Mouse (Mus musculus): Measurements from ENCODE around the gene Bcorl1. TPM values are rescaled to one million over a fixed set of nuclear protein-coding genes. Genes with fewer than 3 reads are reported as not detected.

The Bcorl1 gene
- polyA plus RNA-seq, 1 experiment from 2014 or later, result 7.7 TPM

DNA sequence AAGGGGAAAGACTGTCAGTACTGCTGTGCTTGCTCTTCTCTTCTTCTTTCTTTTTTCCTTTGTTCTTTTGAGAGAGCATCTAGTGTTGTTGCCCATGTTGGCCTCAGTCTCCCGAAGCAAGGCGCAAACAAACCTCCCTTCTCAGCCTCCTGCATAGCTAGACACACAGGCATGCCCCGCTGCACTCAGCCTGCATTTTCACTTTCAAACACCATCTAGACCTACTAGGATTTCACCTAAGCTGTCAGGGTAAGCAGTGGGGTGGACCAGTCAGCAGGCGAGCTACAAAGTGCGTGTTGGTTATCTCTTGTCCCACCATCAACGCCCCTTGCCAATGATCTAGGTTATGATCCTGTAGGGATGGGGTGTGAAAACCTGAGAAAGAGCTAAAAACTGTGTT, 100.4 kb downstream of the Bcorl1 start:
- Histone ChIP-seq H3K27ac (ENCODE audit: low read depth) (no peak overlapping the region), H3K27me3 (replicated peaks; ENCODE audit: control insufficient read depth, insufficient read depth, low read length) (no peaks in the 10 kb centered on the region), H3K36me3 (ENCODE audit: control insufficient read depth, insufficient read depth, low read length) (no peaks in the 10 kb centered on the region), H3K4me3 (ENCODE audit: low read depth, low read length) (no peak overlapping the region), H3K4me2 (ENCODE audit: low read length) (no peak overlapping the region), H3K9ac (ENCODE audit: low read length) (no peak overlapping the region), H3K9me3 (ENCODE audit: control insufficient read depth, low read length) (no peaks in the 10 kb centered on the region), H3K4me1 (replicated peaks; ENCODE audit: control insufficient read depth, insufficient read depth, low read length) (no peaks in the 10 kb centered on the region)
- WGBS, result 91% methylated on average over 6 of the region's 6 CpGs
- no peak for DNase-seq (ENCODE audit: low spot score)
- no peak for ATAC-seq (replicated peaks; ENCODE audit: low FRiP score, low TSS enrichment, low read depth)

DNA sequence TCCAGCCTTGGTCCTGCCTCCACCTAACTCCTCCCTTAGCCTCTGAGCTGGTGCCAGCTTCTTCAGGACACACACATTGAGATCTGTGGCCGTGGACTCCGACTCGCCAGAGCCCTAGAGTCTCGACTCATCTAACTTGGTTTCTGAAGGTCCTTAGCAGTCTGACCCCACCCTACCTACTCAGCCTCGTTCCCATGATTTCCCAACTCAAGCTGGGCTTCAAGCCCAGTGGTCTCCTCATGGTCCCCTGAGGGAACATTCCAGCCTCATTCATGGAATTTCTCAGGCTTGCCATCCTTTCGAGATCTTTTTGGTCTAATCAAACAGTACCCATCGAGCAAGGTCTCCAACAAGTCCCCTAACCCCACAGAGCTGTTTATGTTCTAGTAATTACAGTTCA, 100.8 kb downstream of the Bcorl1 start:
- Histone ChIP-seq H3K9me3 (ENCODE audit: control insufficient read depth, low read length) (no peaks in the 10 kb centered on the region), H3K36me3 (ENCODE audit: control insufficient read depth, insufficient read depth, low read length) (no peaks in the 10 kb centered on the region), H3K4me1 (replicated peaks; ENCODE audit: control insufficient read depth, insufficient read depth, low read length) (no peaks in the 10 kb centered on the region), H3K27ac (ENCODE audit: low read depth) (no peak overlapping the region), H3K4me3 (ENCODE audit: low read depth, low read length) (no peak overlapping the region), H3K4me2 (ENCODE audit: low read length) (no peak overlapping the region), H3K9ac (ENCODE audit: low read length) (no peak overlapping the region), H3K27me3 (replicated peaks; ENCODE audit: control insufficient read depth, insufficient read depth, low read length) (no peaks in the 10 kb centered on the region)
- ATAC-seq (replicated peaks; ENCODE audit: low FRiP score, low TSS enrichment, low read depth), result no peak
- 79% methylated on average over 7 of the region's 7 CpGs for WGBS
- no peak for DNase-seq (ENCODE audit: low spot score)

DNA sequence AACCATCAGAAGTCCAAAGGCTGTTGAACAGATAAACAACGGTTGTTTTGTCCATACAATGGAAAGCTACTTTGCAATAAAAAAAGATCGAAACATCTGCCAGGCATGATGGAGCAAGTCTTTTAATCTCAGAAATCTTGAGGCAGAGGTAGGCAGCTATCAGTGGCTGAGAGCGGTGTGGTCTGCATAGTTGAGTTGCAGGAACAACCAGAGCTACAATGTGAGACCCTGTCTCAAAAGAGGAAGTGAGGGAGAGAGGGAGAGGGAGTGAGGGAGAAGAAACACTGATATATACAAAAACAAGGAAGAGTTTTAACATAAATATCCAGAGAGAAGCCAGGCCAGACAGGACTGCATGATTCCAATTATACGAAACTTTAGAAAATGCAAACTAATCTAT, 103.5 kb downstream of the Bcorl1 start:
- no peak for DNase-seq (ENCODE audit: low spot score)
- Histone ChIP-seq H3K27me3 (replicated peaks; ENCODE audit: control insufficient read depth, insufficient read depth, low read length) (no peaks in the 10 kb centered on the region), H3K9me3 (ENCODE audit: control insufficient read depth, low read length) (no peaks in the 10 kb centered on the region), H3K4me3 (ENCODE audit: low read depth, low read length) (no peak overlapping the region), H3K4me1 (replicated peaks; ENCODE audit: control insufficient read depth, insufficient read depth, low read length) (no peaks in the 10 kb centered on the region), H3K27ac (ENCODE audit: low read depth) (no peak overlapping the region), H3K36me3 (ENCODE audit: control insufficient read depth, insufficient read depth, low read length) (no peaks in the 10 kb centered on the region), H3K4me2 (ENCODE audit: low read length) (no peak overlapping the region), H3K9ac (ENCODE audit: low read length) (no peak overlapping the region)
- no peak for ATAC-seq (replicated peaks; ENCODE audit: low FRiP score, low TSS enrichment, low read depth)
- 62% methylated on average over 4 of the region's 4 CpGs for WGBS

DNA sequence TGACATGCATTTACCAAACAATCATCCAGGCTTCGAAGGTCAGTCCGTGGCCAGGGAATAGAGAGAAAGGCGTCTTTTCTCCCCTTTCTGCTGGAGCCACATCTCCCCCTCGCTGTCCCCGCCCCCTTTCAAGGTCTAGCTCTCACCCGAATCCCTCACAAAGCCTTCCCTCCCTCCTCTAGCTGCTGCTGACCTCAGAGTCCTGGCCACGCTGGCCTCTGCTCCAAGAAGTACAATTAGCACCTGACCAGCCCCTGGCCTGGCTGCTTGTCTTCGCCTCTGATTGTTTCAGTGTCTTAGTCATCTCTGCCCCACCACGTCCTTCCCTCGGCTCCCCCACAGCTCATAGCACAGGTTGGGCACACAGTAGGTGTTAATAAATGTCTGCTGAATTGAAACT, 108.5 kb downstream of the Bcorl1 start:
- no peaks in the 10 kb centered on the region for H3K27me3 ChIP-seq (replicated peaks; ENCODE audit: control insufficient read depth, insufficient read depth, low read length)
- H3K9ac ChIP-seq (ENCODE audit: low read length), result no peak overlapping the region
- H3K36me3 ChIP-seq (ENCODE audit: control insufficient read depth, insufficient read depth, low read length), result no peaks in the 10 kb centered on the region
- H3K27ac ChIP-seq (ENCODE audit: low read depth), result no peak overlapping the region
- no peak for ATAC-seq (replicated peaks; ENCODE audit: low FRiP score, low TSS enrichment, low read depth)
- no peak overlapping the region for H3K4me2 ChIP-seq (ENCODE audit: low read length)
- H3K9me3 ChIP-seq (ENCODE audit: control insufficient read depth, low read length), result no peaks in the 10 kb centered on the region
- no peak for DNase-seq (ENCODE audit: low spot score)
- 35% methylated on average over 10 of the region's 10 CpGs for WGBS
- no peak overlapping the region for H3K4me3 ChIP-seq (ENCODE audit: low read depth, low read length)
- H3K4me1 ChIP-seq (replicated peaks; ENCODE audit: control insufficient read depth, insufficient read depth, low read length), result no peaks in the 10 kb centered on the region; the same call in 1 of the 2 replicates

DNA sequence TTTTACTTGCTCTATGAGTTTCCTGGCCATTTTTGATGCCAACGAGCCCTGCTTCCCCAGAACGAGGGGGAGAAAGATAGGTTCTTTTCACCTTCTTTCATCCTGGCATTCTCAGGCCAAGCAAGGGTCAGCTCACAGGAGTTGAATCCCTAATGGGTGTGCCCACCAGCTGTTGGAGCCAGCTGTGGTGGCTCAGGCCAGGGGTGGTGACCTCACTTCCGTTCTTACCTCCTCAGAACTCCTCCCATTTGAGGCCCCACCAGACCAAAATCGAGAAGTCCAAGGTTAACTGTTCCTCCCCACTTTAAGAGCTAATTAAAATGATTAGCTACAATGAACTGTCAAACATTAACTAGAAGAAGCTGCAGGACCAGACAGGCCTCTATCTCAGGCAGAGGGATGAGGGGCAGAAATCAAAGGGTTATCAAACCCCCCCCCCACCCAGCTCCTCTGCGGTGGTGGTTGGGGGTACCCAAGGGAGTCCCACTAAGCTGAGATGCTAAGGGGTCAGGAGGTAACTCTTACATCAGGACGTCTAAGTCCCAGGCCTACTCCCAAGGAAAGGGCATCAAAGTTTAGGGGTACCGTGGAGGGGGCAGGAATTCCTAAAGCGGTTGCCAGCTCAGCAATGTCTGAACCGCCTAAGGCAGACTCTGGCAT, 111.2 kb downstream of the Bcorl1 start:
- Histone ChIP-seq H3K4me1 (replicated peaks; ENCODE audit: control insufficient read depth, insufficient read depth, low read length) (no peaks in the 10 kb centered on the region; the same call in 1 of the 2 replicates), H3K4me3 (ENCODE audit: low read depth, low read length) (peak overlapping the region; percentile 51), H3K9ac (ENCODE audit: low read length) (peak overlapping the region; percentile 59; the same call in 1 of the 2 replicates), H3K27me3 (replicated peaks; ENCODE audit: control insufficient read depth, insufficient read depth, low read length) (no peaks in the 10 kb centered on the region), H3K27ac (ENCODE audit: low read depth) (no peak overlapping the region; the same call in 1 of the 2 replicates), H3K9me3 (ENCODE audit: control insufficient read depth, low read length) (no peaks in the 10 kb centered on the region), H3K36me3 (ENCODE audit: control insufficient read depth, insufficient read depth, low read length) (no peaks in the 10 kb centered on the region), H3K4me2 (ENCODE audit: low read length) (peak overlapping the region; percentile 48)
- no peak for DNase-seq (ENCODE audit: low spot score)
- 27% methylated on average over 9 of the region's 9 CpGs for WGBS
- ATAC-seq (replicated peaks; ENCODE audit: low FRiP score, low TSS enrichment, low read depth), result no peak

DNA sequence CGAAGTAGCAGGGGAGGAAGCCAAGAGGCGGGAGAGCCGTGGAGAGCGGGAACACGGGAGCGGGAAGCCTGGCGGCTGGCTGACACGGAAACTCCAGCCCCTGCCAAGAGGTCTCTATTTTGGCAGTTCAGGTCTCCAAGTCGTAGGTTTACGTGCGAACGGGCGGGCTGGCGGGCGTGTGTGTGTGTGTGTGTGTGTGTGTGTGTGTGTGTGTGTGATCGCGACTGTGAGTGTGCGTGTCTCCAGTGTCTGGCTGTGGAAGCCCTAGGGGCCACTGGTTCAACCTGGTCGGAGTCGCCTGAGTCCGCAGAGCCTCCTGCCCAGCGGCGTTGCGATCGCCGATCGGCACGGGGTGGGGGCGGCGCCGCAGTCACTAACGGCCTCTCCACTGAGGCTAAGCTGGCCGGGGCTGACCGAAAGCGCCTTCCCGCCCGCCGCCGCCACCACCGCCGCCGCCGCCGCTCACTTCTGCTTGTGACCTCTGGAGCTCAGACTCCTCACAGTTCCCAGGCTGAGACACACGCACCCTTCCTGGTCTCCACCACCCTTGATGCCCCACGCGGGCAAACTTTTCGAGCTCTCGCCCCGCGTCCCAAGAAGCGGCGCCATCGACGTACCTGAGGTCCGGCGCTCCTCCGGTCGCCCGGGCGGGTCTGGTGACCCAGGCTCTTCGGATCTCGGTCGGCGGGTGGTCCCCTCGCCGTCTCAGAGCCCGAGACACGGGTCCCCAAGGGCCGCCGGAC, 111.9 kb downstream of the Bcorl1 start:
- Histone ChIP-seq H3K27me3 (replicated peaks; ENCODE audit: control insufficient read depth, insufficient read depth, low read length) (no peaks in the 10 kb centered on the region), H3K9me3 (ENCODE audit: control insufficient read depth, low read length) (no peaks in the 10 kb centered on the region), H3K4me1 (replicated peaks; ENCODE audit: control insufficient read depth, insufficient read depth, low read length) (no peaks in the 10 kb centered on the region; the same call in 1 of the 2 replicates), H3K27ac (ENCODE audit: low read depth) (peak overlapping the region; percentile 71), H3K4me2 (ENCODE audit: low read length) (peak overlapping the region; percentile 48), H3K4me3 (ENCODE audit: low read depth, low read length) (peak overlapping the region; percentile 51), H3K36me3 (ENCODE audit: control insufficient read depth, insufficient read depth, low read length) (no peaks in the 10 kb centered on the region), H3K9ac (ENCODE audit: low read length) (peak overlapping the region; percentile 59)
- DNase-seq (ENCODE audit: low spot score) (peak; percentile 69), ATAC-seq (replicated peaks; ENCODE audit: low FRiP score, low TSS enrichment, low read depth) (peak; percentile 12; the same call in 1 of the 2 replicates)
- WGBS, result 15% methylated on average over 40 of the region's 71 CpGs

DNA sequence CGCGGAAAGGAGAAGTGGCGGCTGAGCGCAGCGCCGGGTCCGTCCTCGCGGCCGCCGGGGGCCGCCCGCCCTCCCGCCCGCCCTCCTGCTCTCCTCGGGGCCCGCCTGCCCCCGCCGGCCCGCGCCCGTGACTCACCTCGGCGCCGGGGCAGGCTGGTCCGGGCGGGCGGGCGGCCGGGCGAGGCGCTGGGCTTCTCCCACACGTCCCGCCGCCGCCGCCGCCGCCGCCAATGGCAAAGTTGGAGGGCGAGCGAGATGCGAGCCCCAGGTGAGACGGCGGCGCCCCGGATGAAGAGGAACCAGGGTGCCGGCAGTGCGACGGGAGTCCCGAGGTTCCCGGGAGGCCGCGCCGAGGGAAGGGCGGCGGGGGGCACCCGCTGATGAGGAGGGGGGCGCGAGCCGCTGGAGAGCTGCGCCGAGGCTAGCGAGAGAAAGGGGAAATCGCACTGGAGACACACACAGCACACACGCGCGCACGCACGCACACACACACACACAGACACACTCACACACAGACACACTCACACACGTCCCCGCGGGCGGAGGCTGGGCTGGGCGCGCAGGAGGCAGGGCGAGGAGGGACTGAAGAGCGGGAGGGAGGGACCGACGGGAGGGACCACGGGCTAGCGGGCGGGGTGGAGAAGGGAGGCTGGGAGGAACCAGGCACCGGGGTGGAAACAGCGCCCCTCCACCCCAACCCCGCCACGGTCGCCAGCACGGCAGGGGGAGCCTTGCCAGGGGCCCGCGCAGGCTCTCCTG, 112.8 kb downstream of the Bcorl1 start:
- peak overlapping the region; percentile 71 for H3K27ac ChIP-seq (ENCODE audit: low read depth)
- H3K36me3 ChIP-seq (ENCODE audit: control insufficient read depth, insufficient read depth, low read length), result no peaks in the 10 kb centered on the region
- H3K4me1 ChIP-seq (replicated peaks; ENCODE audit: control insufficient read depth, insufficient read depth, low read length), result no peaks in the 10 kb centered on the region; the same call in 1 of the 2 replicates
- peak overlapping the region; percentile 59 for H3K9ac ChIP-seq (ENCODE audit: low read length)
- ATAC-seq (replicated peaks; ENCODE audit: low FRiP score, low TSS enrichment, low read depth) (peak; percentile 87), DNase-seq (ENCODE audit: low spot score) (peak; percentile 79)
- 15% methylated on average over 53 of the region's 91 CpGs for WGBS
- H3K27me3 ChIP-seq (replicated peaks; ENCODE audit: control insufficient read depth, insufficient read depth, low read length), result no peaks in the 10 kb centered on the region
- H3K4me3 ChIP-seq (ENCODE audit: low read depth, low read length), result peak overlapping the region; percentile 51
- peak overlapping the region; percentile 48 for H3K4me2 ChIP-seq (ENCODE audit: low read length)
- H3K9me3 ChIP-seq (ENCODE audit: control insufficient read depth, low read length), result no peaks in the 10 kb centered on the region

DNA sequence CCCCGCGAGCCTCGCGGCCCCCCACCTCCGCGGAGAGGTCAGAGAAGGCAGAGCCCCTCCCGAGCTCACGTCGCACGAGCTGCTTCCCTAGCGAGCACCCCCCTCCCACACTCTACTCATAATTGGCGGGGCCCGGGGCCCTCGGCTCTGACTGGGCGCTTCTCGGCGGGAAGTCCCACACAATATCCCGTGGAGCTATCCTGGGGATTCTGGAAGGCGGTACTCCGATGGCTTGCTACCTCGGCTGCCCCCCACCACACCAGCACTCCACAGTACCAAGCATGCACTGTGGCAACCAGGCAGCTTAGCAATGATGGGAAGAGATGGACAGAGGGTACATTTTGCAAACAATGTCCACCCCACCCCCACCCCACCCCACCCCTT, 113.3 kb downstream of the Bcorl1 start:
- WGBS, result 22% methylated on average over 20 of the region's 21 CpGs
- DNase-seq (ENCODE audit: low spot score), result peak; percentile 75
- H3K4me3 ChIP-seq (ENCODE audit: low read depth, low read length), result peak overlapping the region; percentile 51
- no peaks in the 10 kb centered on the region for H3K36me3 ChIP-seq (ENCODE audit: control insufficient read depth, insufficient read depth, low read length)
- no peaks in the 10 kb centered on the region for H3K27me3 ChIP-seq (replicated peaks; ENCODE audit: control insufficient read depth, insufficient read depth, low read length)
- H3K9ac ChIP-seq (ENCODE audit: low read length), result no peak overlapping the region
- peak overlapping the region; percentile 48 for H3K4me2 ChIP-seq (ENCODE audit: low read length)
- H3K27ac ChIP-seq (ENCODE audit: low read depth), result peak overlapping the region; percentile 70; the same call in 1 of the 2 replicates
- ATAC-seq (replicated peaks; ENCODE audit: low FRiP score, low TSS enrichment, low read depth), result peak; percentile 75; the same call in 1 of the 2 replicates
- H3K4me1 ChIP-seq (replicated peaks; ENCODE audit: control insufficient read depth, insufficient read depth, low read length), result no peaks in the 10 kb centered on the region; the same call in 1 of the 2 replicates
- H3K9me3 ChIP-seq (ENCODE audit: control insufficient read depth, low read length), result no peaks in the 10 kb centered on the region

All from intestine, embryonic 14.5 days (tissue).